9 mouse cellular contexts compared by ENCODE assay signal in genomic region chr14:51739150-51739993, GRCm38 (mm10). TPM values are rescaled to one million over a fixed set of nuclear protein-coding genes. Genes with fewer than 3 reads are reported as not detected.
A peak's percentile ranks its signal among the peaks of the same experiment; 100 is the strongest.
DNase-seq lines count a peak whose midpoint lies in the region; ATAC-seq and TF ChIP-seq lines count a peak whose summit lies in the region.
"Had no signal": no experiment of that assay in that cellular context is flagged by ENCODE, and none has a peak within 500 bp of the region (broad histone marks: within the 10 kb centered on the region; RNA-seq: fewer than 3 reads in every experiment).

No protein-coding gene starts in this region.

- no peak overlapping the region for H3K27ac ChIP-seq in lung, embryonic 14.5 days (ENCODE audit: low read depth)
- no peak overlapping the region for H3K27ac ChIP-seq in forebrain, embryonic 12.5 days
- H3K27ac ChIP-seq in limb, embryonic 11.5 days (replicated peaks; ENCODE audit: low read depth, low read length) = no peak overlapping the region
- H3K27ac ChIP-seq in stomach, embryonic 15.5 days = no peak overlapping the region

- TF ChIP-seq CTCF in lung, embryonic 14.5 days (IDR thresholded peaks at IDR 0.05; ENCODE audit: low read depth) = no peak
- TF ChIP-seq CTCF in lung, adult 2 months (IDR thresholded peaks at IDR 0.05; ENCODE audit: insufficient read depth, low read length) = no peak

- no peaks in the 10 kb centered on the region for H3K36me3 ChIP-seq in lung, embryonic 14.5 days (ENCODE audit: insufficient read depth)
- no peaks in the 10 kb centered on the region for H3K36me3 ChIP-seq in forebrain, embryonic 12.5 days (replicated peaks)
- no peaks in the 10 kb centered on the region for H3K36me3 ChIP-seq in limb, embryonic 11.5 days (ENCODE audit: control insufficient read depth, insufficient read depth, low read length)
- H3K36me3 ChIP-seq in stomach, embryonic 15.5 days = no peaks in the 10 kb centered on the region

- TF ChIP-seq POLR2A in lung, adult 2 months (IDR thresholded peaks at IDR 0.05; ENCODE audit: borderline replicate concordance, extremely low read depth, low read depth, low read length) = no peak

- 2% methylated on average over 24 of the region's 24 CpGs for WGBS in lung, embryonic 14.5 days
- WGBS in lung, adult 2 months = 3% methylated on average over 24 of the region's 24 CpGs
- WGBS in forebrain, embryonic 12.5 days = 3% methylated on average over 23 of the region's 24 CpGs
- 1% methylated on average over 24 of the region's 24 CpGs for WGBS in limb, embryonic 11.5 days
- WGBS in stomach, embryonic 15.5 days = under 1% methylated on average over 24 of the region's 24 CpGs

- H3K27me3 ChIP-seq in lung, embryonic 14.5 days (ENCODE audit: insufficient read depth, low read length) = peaks cover 40% of the 10 kb centered on the region
- H3K27me3 ChIP-seq in forebrain, embryonic 12.5 days = peaks cover 52% of the 10 kb centered on the region
- peaks cover 33% of the 10 kb centered on the region for H3K27me3 ChIP-seq in limb, embryonic 11.5 days (ENCODE audit: control insufficient read depth, insufficient read depth, low read length)
- peaks cover 42% of the 10 kb centered on the region for H3K27me3 ChIP-seq in stomach, embryonic 15.5 days (replicated peaks)

- H3K4me2 ChIP-seq in lung, embryonic 14.5 days = peak overlapping the region; percentile 77
- peak overlapping the region; percentile 58 for H3K4me2 ChIP-seq in forebrain, embryonic 12.5 days
- peak overlapping the region; percentile 71; the same call in 1 of the 2 replicates for H3K4me2 ChIP-seq in limb, embryonic 11.5 days (ENCODE audit: low read depth, severe bottlenecking)
- H3K4me2 ChIP-seq in stomach, embryonic 15.5 days = peak overlapping the region; percentile 83

- H3K9me3 ChIP-seq in lung, embryonic 14.5 days (ENCODE audit: low read depth, low read length) = no peaks in the 10 kb centered on the region
- no peaks in the 10 kb centered on the region for H3K9me3 ChIP-seq in forebrain, embryonic 12.5 days
- no peaks in the 10 kb centered on the region for H3K9me3 ChIP-seq in limb, embryonic 11.5 days (ENCODE audit: control insufficient read depth, low read length)
- H3K9me3 ChIP-seq in stomach, embryonic 15.5 days = no peaks in the 10 kb centered on the region

- DNase-seq in lung, embryonic 14.5 days = no peak
- no peak for DNase-seq in lung, adult 2 months
- DNase-seq in limb, embryonic 11.5 days (ENCODE audit: low spot score) = peak; percentile 28
- no peak for DNase-seq in B cell, adult 2 months
- no peak for DNase-seq in thymus, postnatal 0 days (ENCODE audit: low spot score)
- DNase-seq: kidney, postnatal 36 days had no signal

- no peak overlapping the region for H3K9ac ChIP-seq in lung, embryonic 14.5 days
- H3K9ac ChIP-seq in forebrain, embryonic 12.5 days = no peak overlapping the region
- H3K9ac ChIP-seq in limb, embryonic 11.5 days (ENCODE audit: low read length) = no peak overlapping the region
- no peak overlapping the region for H3K9ac ChIP-seq in stomach, embryonic 15.5 days

- H3K4me3 ChIP-seq in lung, embryonic 14.5 days (ENCODE audit: low read depth, low read length) = peak overlapping the region; percentile 12
- H3K4me3 ChIP-seq in lung, adult 2 months (replicated peaks; ENCODE audit: extremely low read depth, low read depth, low read length) = no peak overlapping the region
- H3K4me3 ChIP-seq in forebrain, embryonic 12.5 days (replicated peaks) = peak overlapping the region; percentile 24
- H3K4me3 ChIP-seq in limb, embryonic 11.5 days (ENCODE audit: low read depth, low read length) = peak overlapping the region; percentile 6; the same call in 1 of the 2 replicates
- peak overlapping the region; percentile 17; the same call in 1 of the 2 replicates for H3K4me3 ChIP-seq in stomach, embryonic 15.5 days (replicated peaks)

- peak; percentile 56 for ATAC-seq in lung, embryonic 14.5 days (ENCODE audit: insufficient read depth)
- ATAC-seq in forebrain, embryonic 12.5 days (ENCODE audit: low FRiP score) = 0 out of 2 replicates have a peak, but pooled peaks have one; percentile 33
- ATAC-seq in limb, embryonic 11.5 days (ENCODE audit: insufficient number of reproducible peaks, low FRiP score, low TSS enrichment, low read depth) = peak; percentile 60; the same call in 1 of the 2 replicates
- ATAC-seq in stomach, embryonic 15.5 days (ENCODE audit: insufficient read depth, low FRiP score, low read depth) = no peak; the same call in 1 of the 2 replicates

- no peaks in the 10 kb centered on the region for H3K4me1 ChIP-seq in lung, embryonic 14.5 days (ENCODE audit: insufficient read depth)
- H3K4me1 ChIP-seq in lung, adult 2 months (ENCODE audit: control insufficient read depth, insufficient read depth, low read length) = no peaks in the 10 kb centered on the region
- peaks cover 23% of the 10 kb centered on the region for H3K4me1 ChIP-seq in forebrain, embryonic 12.5 days
- H3K4me1 ChIP-seq in limb, embryonic 11.5 days (ENCODE audit: control insufficient read depth, insufficient read depth, low read length) = no peaks in the 10 kb centered on the region
- H3K4me1 ChIP-seq in stomach, embryonic 15.5 days = peaks cover 9% of the 10 kb centered on the region; the same call in 1 of the 2 replicates

RNA-seq across cellular contexts. Expression of gene Gm5800, which starts 22.4 kb away (rescaled TPM):
- polyA plus RNA-seq in lung, embryonic 14.5 days (2014; fragmentation: Nextera tagmentation; extraction: Ambion mirVana) = not detected in 2 replicates
- not detected in 2 replicates for polyA plus RNA-seq in lung, adult 2 months (2012; rRNA removed)
- polyA plus RNA-seq in forebrain, embryonic 12.5 days (2016; fragmentation: Nextera tagmentation; extraction: Ambion mirVana) = not detected in 2 replicates
- not detected in 2 replicates for polyA plus RNA-seq in limb, embryonic 11.5 days (2014; fragmentation: Nextera tagmentation; extraction: Ambion mirVana)
- polyA plus RNA-seq in stomach, embryonic 15.5 days (2015; fragmentation: Nextera tagmentation; extraction: Ambion mirVana) = not detected in 2 replicates
- polyA plus RNA-seq in thymus, postnatal 0 days (2015; fragmentation: Nextera tagmentation; extraction: Ambion mirVana) = not detected in 2 replicates
- polyA plus RNA-seq: liver, embryonic 16.5 days had no signal

RNA-seq across cellular contexts. Expression of gene Ang4, which starts 34.0 kb away (rescaled TPM):
- polyA plus RNA-seq in lung, embryonic 14.5 days (2014; fragmentation: Nextera tagmentation; extraction: Ambion mirVana) = not detected in 2 replicates
- polyA plus RNA-seq in lung, adult 2 months (2012; rRNA removed) = not detected in 2 replicates
- not detected in 2 replicates for polyA plus RNA-seq in forebrain, embryonic 12.5 days (2016; fragmentation: Nextera tagmentation; extraction: Ambion mirVana)
- polyA plus RNA-seq in limb, embryonic 11.5 days (2014; fragmentation: Nextera tagmentation; extraction: Ambion mirVana) = not detected in 2 replicates
- 0.85 and 1.0 TPM in 2 replicates for polyA plus RNA-seq in stomach, embryonic 15.5 days (2015; fragmentation: Nextera tagmentation; extraction: Ambion mirVana)
- polyA plus RNA-seq in thymus, postnatal 0 days (2015; fragmentation: Nextera tagmentation; extraction: Ambion mirVana) = 7.3 and 8.0 TPM in 2 replicates
- polyA plus RNA-seq: liver, embryonic 16.5 days had no signal

RNA-seq across cellular contexts. Expression of gene Gm17079, which starts 44.1 kb away (rescaled TPM):
- polyA plus RNA-seq in lung, embryonic 14.5 days (2014; fragmentation: Nextera tagmentation; extraction: Ambion mirVana) = not detected in 2 replicates
- polyA plus RNA-seq in lung, adult 2 months (2012; rRNA removed) = not detected in 2 replicates
- polyA plus RNA-seq in forebrain, embryonic 12.5 days (2016; fragmentation: Nextera tagmentation; extraction: Ambion mirVana) = not detected in 2 replicates
- polyA plus RNA-seq in limb, embryonic 11.5 days (2014; fragmentation: Nextera tagmentation; extraction: Ambion mirVana) = not detected in 2 replicates
- polyA plus RNA-seq in stomach, embryonic 15.5 days (2015; fragmentation: Nextera tagmentation; extraction: Ambion mirVana) = not detected in 2 replicates
- polyA plus RNA-seq in thymus, postnatal 0 days (2015; fragmentation: Nextera tagmentation; extraction: Ambion mirVana) = not detected in 2 replicates
- polyA plus RNA-seq: liver, embryonic 16.5 days had no signal
